Mouse (Mus musculus) regulatory T cell (primary cell): ENCODE measurements around the gene Cisd2.

Experiments
- in situ Hi-C: fragments of 300-600 bp; cut with MboI, MseI; formaldehyde crosslinking; loops from one replicate; pipeline ENCODE4 v1.15.1; 2025; ENCODE audit warnings: high pct_unique_total_duplicates

Gene Cisd2

GRCm38 (mm10) chr3:135423608-135424212 is at the start of gene Cisd2:
TSS of gene Cisd2 (minus strand) at chr3:135423925.
- in situ Hi-C loops = no loop called here

GRCm38 (mm10) chr3:135470823-135471222 is 47.1 kb upstream of the Cisd2 start:
- in situ Hi-C loops = no loop called here

GRCm38 (mm10) chr3:135469974-135470373 is 46.2 kb upstream of the Cisd2 start:
- in situ Hi-C loops = loop anchor here (10.0 kb wide), 1 partner anchor 145 kb away; no protein-coding TSS in a partner anchor

GRCm38 (mm10) chr3:135469146-135469545 is 45.4 kb upstream of the Cisd2 start:
- in situ Hi-C loops = loop anchor here (10.0 kb wide), 1 partner anchor 146 kb away; no protein-coding TSS in a partner anchor

GRCm38 (mm10) chr3:135468402-135468801 is 44.7 kb upstream of the Cisd2 start:
- in situ Hi-C loops = loop anchor here (10.0 kb wide), 1 partner anchor 146 kb away; no protein-coding TSS in a partner anchor

GRCm38 (mm10) chr3:135458981-135459380 is 35.3 kb upstream of the Cisd2 start:
- in situ Hi-C loops = no loop called here

- in situ Hi-C loops = no loop called here
Observed at GRCm38 (mm10) chr3:135444930-135445329, 21.2 kb upstream of the Cisd2 start.

GRCm38 (mm10) chr3:135440621-135441020 is 16.9 kb upstream of the Cisd2 start:
- in situ Hi-C loops = no loop called here

- in situ Hi-C loops = no loop called here
Observed at GRCm38 (mm10) chr3:135440221-135440620, 16.5 kb upstream of the Cisd2 start.

- in situ Hi-C loops = no loop called here
Observed at GRCm38 (mm10) chr3:135439651-135440050, 15.9 kb upstream of the Cisd2 start.

- in situ Hi-C loops = no loop called here
Observed at GRCm38 (mm10) chr3:135438913-135439531, 15.3 kb upstream of the Cisd2 start.

- in situ Hi-C loops = no loop called here
Observed at GRCm38 (mm10) chr3:135438531-135438912, 14.8 kb upstream of the Cisd2 start.

- in situ Hi-C loops = no loop called here
Observed at GRCm38 (mm10) chr3:135437758-135438495, 14.2 kb upstream of the Cisd2 start, which contains the start of gene Ube2d3. TSS of gene Ube2d3 (plus strand) at chr3:135438149.

- in situ Hi-C loops = no loop called here
Observed at GRCm38 (mm10) chr3:135436901-135437616, 13.3 kb upstream of the Cisd2 start.

GRCm38 (mm10) chr3:135422856-135423607 is 693 bp downstream of the Cisd2 start:
- in situ Hi-C loops = no loop called here

- in situ Hi-C loops = no loop called here
Observed at GRCm38 (mm10) chr3:135422232-135422855, 1.4 kb downstream of the Cisd2 start.

GRCm38 (mm10) chr3:135421310-135421594 is 2.5 kb downstream of the Cisd2 start:
- in situ Hi-C loops = no loop called here

GRCm38 (mm10) chr3:135420542-135421309 is 3.0 kb downstream of the Cisd2 start:
- in situ Hi-C loops = no loop called here

GRCm38 (mm10) chr3:135417799-135418198 is 5.9 kb downstream of the Cisd2 start:
- in situ Hi-C loops = no loop called here

- in situ Hi-C loops = no loop called here
Observed at GRCm38 (mm10) chr3:135417245-135417644, 6.5 kb downstream of the Cisd2 start.
